Mouse (Mus musculus): ENCODE results near the gene Glra4. TPM values are rescaled to one million over a fixed set of nuclear protein-coding genes. Genes with fewer than 3 reads are reported as not detected.
A peak's percentile ranks its signal among the peaks of the same experiment; 100 is the strongest.

Glra4 gene
- polyA plus RNA-seq, 1 experiment from 2014 or later: 0.08 TPM

DNA sequence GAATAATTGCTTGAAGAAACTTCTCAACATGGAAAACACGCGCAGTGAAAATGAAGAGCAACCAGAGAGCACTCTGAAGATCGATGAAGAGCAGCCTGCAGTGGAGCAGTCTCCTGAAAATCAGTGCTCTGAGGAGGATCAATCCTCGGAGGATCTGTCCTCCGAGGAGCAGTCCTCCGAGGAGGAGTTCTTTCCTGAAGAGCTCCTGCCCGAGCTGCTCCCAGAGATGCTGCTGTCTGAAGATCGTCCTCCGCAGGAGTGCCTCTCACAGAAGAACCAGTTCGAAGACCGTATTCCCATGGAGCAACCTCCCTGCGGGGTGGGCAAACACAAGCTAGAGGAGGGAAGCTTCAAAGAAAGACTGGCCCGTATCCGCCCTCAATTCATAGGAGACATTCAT, 71.2 kb downstream of the Glra4 start:
- H3K27me3 ChIP-seq (replicated peaks): no peaks in the 10 kb centered on the region
- no peak for ATAC-seq (ENCODE audit: insufficient read depth, low FRiP score, low read depth)
- H3K4me2 ChIP-seq: peak overlapping the region; percentile 56
- no peaks in the 10 kb centered on the region for H3K9me3 ChIP-seq
- peak overlapping the region; percentile 71; the same call in 1 of the 2 replicates for H3K27ac ChIP-seq
- no peaks in the 10 kb centered on the region for H3K4me1 ChIP-seq
- H3K36me3 ChIP-seq: no peaks in the 10 kb centered on the region
- peak overlapping the region; percentile 51 for H3K4me3 ChIP-seq (replicated peaks)
- 31% methylated on average over 14 of the region's 14 CpGs for WGBS
- peak overlapping the region; percentile 32; the same call in 1 of the 2 replicates for H3K9ac ChIP-seq

DNA sequence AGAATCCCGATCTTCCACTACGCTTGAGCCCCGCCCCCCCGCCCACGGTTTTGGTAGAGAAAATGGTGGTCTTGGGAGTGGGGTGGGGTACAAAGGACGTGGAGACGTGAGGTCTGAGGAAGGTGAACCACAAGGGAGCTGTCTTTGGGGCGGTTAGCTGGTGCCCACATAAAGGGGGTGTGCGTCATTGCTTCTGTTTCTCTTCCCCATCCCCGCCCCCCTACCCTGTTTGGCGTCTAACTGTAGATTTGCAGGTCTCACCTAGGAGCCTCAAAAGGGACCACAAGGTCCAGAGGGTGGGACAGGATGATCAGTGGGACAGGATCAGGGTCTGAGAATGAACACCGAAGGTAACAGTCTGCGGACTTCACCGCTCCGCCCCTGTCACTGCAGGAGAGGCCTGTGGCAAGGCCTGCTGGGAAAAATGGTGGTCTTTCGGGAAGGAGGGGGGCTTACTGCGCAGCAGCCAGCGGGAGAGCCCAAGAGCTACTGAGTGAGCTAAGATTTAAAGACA, 71.7 kb downstream of the Glra4 start:
- Histone ChIP-seq H3K4me3 (replicated peaks) (peak overlapping the region; percentile 51), H3K27me3 (replicated peaks) (no peaks in the 10 kb centered on the region), H3K4me2 (peak overlapping the region; percentile 56), H3K36me3 (no peaks in the 10 kb centered on the region), H3K9ac (peak overlapping the region; percentile 32), H3K4me1 (no peaks in the 10 kb centered on the region), H3K27ac (peak overlapping the region; percentile 71), H3K9me3 (no peaks in the 10 kb centered on the region)
- 16% methylated on average over 18 of the region's 18 CpGs for WGBS
- ATAC-seq (ENCODE audit: insufficient read depth, low FRiP score, low read depth): peak; percentile 78; the same call in 1 of the 2 replicates

Other genes with a start within 250 kb of the Glra4 start
- not detected in 2 replicates for gene Kir3dl2, start 236.1 kb downstream of the Glra4 start, polyA plus RNA-seq (2015; fragmentation: Nextera tagmentation; extraction: Ambion mirVana)
- gene Tceal3, start 189.3 kb downstream of the Glra4 start, polyA plus RNA-seq (2015; fragmentation: Nextera tagmentation; extraction: Ambion mirVana): 7.2 and 9.0 TPM in 2 replicates
- 8.6 and 8.8 TPM in 2 replicates for gene Tceal1, start 72.2 kb downstream of the Glra4 start, polyA plus RNA-seq (2015; fragmentation: Nextera tagmentation; extraction: Ambion mirVana)
- 490 and 503 TPM in 2 replicates for gene Morf4l2, start 36.5 kb downstream of the Glra4 start, polyA plus RNA-seq (2015; fragmentation: Nextera tagmentation; extraction: Ambion mirVana)
- 4.7 and 5.2 TPM in 2 replicates for gene Plp1, start 42.5 kb upstream of the Glra4 start, polyA plus RNA-seq (2015; fragmentation: Nextera tagmentation; extraction: Ambion mirVana)
- 0.57 and 0.62 TPM in 2 replicates for gene Rab9b, start 88.6 kb upstream of the Glra4 start, polyA plus RNA-seq (2015; fragmentation: Nextera tagmentation; extraction: Ambion mirVana)
- gene H2bfm, start 147.2 kb upstream of the Glra4 start, polyA plus RNA-seq (2015; fragmentation: Nextera tagmentation; extraction: Ambion mirVana): not detected in 2 replicates
- 41.3 and 52.1 TPM in 2 replicates for gene Tmsb15b2, start 195.4 kb upstream of the Glra4 start, polyA plus RNA-seq (2015; fragmentation: Nextera tagmentation; extraction: Ambion mirVana)
- 5.5 and 5.7 TPM in 2 replicates for gene Tmsb15l, start 196.7 kb upstream of the Glra4 start, polyA plus RNA-seq (2015; fragmentation: Nextera tagmentation; extraction: Ambion mirVana)
- gene Tmsb15b1, start 196.7 kb upstream of the Glra4 start, polyA plus RNA-seq (2015; fragmentation: Nextera tagmentation; extraction: Ambion mirVana): 24.8 and 26.4 TPM in 2 replicates
- gene Zcchc18, start 213.0 kb upstream of the Glra4 start, polyA plus RNA-seq (2015; fragmentation: Nextera tagmentation; extraction: Ambion mirVana): 17.5 and 18.2 TPM in 2 replicates